Mouse (Mus musculus) urinary bladder, postnatal 14 days (tissue): ENCODE measurements at regions not wholly inside any gene's neighbourhood (a gene's known extent, or its start where the extent isn't known, plus 50 kb on each side); places are given as distances from the start of the nearest gene placed in this dataset.

ENCODE experiments used
- DNase-seq: peaks from one replicate; pipeline ENCODE4 v3.0.0; 2021; ENCODE audit warnings: low spot score

DNA sequence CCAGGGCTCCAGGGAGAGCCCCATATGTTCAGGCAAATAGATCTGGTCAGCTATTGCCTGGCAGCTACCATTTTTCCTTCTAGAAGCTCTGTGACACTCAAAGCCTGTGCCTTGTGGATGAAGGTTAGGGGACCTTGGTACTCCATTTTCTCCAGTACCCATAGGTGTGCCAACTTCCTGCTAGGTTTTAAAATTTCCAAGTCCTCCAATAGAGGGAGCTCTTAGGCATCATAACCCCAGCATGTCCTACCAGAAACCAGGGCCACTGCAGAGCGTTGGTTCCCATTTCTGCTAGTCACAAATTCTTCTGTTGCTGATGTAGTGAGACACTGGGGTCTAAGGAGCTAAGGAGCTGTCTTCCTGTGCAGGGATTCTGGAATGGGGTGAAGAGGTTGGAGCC is 165.3 kb upstream of the Glra1 start:
- no peak for DNase-seq

GRCm38 (mm10) chr11:55772538-55772937 is 164.5 kb upstream of the Glra1 start:
- DNase-seq: no peak

- DNase-seq: no peak
These were observed 164.1 kb upstream of the Glra1 start for GRCm38 (mm10) chr11:55772107-55772506.

GRCm38 (mm10) chr11:55764846-55765245 is 156.8 kb upstream of the Glra1 start:
- DNase-seq: no peak
